Mouse (Mus musculus) spleen, adult 2 months (tissue): Measurements from ENCODE around the gene H6pd. TPM values are rescaled to one million over a fixed set of nuclear protein-coding genes. Genes with fewer than 3 reads are reported as not detected.

Experiments
- DNase-seq, 2 experiments: peaks; one replicate each; pipeline versions ENCODE4 v3.0.0 to v3.0.0-alpha.2; 2012 to 2021; ENCODE audit warnings: low spot score in 2 of 2, low read depth in 1 of 2
- H3K27ac ChIP-seq: fragments of 200-500 bp; 2 replicates; pipeline ENCODE4 v1.5.1; 2012; ENCODE audit warnings: low read length, inconsistent platforms; ENCODE audit not compliant: insufficient read depth
- H3K27me3 ChIP-seq: fragments of 200-500 bp; 2 replicates; pipeline ENCODE4 v1.6.1; 2012; ENCODE audit warnings: mild to moderate bottlenecking, moderate library complexity, low read length, inconsistent platforms; ENCODE audit not compliant: control insufficient read depth, insufficient read depth
- H3K36me3 ChIP-seq: fragments of 200-500 bp; 2 replicates; pipeline ENCODE4 v1.6.1; 2012; ENCODE audit warnings: mild to moderate bottlenecking, low read length, inconsistent platforms; ENCODE audit not compliant: control insufficient read depth, insufficient read depth
- H3K4me1 ChIP-seq: fragments of 200-500 bp; 2 replicates; pipeline ENCODE4 v1.6.1; 2011; ENCODE audit warnings: inconsistent platforms; ENCODE audit not compliant: control insufficient read depth, insufficient read depth, insufficient read length
- H3K4me3 ChIP-seq: fragments of 200-500 bp; 2 replicates; pipeline ENCODE4 v1.5.1; 2011; ENCODE audit warnings: mild to moderate bottlenecking, inconsistent platforms; ENCODE audit not compliant: insufficient read depth, insufficient read length; ENCODE audit errors: extremely low read depth
- CTCF ChIP-seq: fragments of 200-500 bp; IDR thresholded peaks from 2 replicates; pipeline ENCODE4 v1.5.1; 2011; ENCODE audit warnings: mild to moderate bottlenecking, inconsistent platforms; ENCODE audit not compliant: insufficient read depth, insufficient read length, insufficient replicate concordance; ENCODE audit errors: extremely low read depth
- POLR2A ChIP-seq: fragments of 200-500 bp; IDR thresholded peaks from 2 replicates; pipeline ENCODE4 v1.6.1; 2011; ENCODE audit warnings: low read depth, low read length, inconsistent platforms
- WGBS: fragments of 180-500 bp; shearing (Covaris S2); methylation state at CpG from one replicate; pipeline ENCODE4 v1.1.7; 2018; 5-methylcytosine and 5-hydroxymethylcytosine counted together
- polyA plus RNA-seq: library from polyadenylated mRNA; depleted of rRNA; stranded (reverse); fragments of >200 nt; gene quantifications from 2 replicates; pipeline ENCODE4 v1.2.3, GENCODE M21; 2012

Gene H6pd
- polyA plus RNA-seq, 1 experiment = 36.1 TPM

DNA sequence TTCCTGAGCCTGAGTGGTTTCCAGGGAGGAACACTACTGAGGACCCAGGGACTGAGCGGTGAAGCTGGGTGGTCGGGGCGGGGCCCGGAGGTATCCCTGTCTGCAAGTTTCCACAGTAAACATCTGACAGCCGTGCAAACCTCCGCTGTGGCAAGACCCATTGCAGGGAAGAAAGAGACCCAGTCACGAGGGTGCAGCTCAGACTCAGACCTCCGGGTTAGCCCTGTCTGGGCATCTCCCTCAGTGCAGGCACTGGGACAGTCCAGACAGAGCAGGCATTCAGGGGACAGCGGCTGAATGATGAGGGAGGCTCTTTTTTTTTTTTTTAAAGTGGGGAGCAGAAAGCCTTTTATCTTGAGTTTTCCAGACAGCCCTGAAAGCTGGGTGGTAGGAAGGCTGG lies 63.6 kb downstream of the H6pd start:
- no peaks in the 10 kb centered on the region for H3K36me3 ChIP-seq
- no peak overlapping the region for H3K4me3 ChIP-seq
- no peak for DNase-seq
- TF ChIP-seq POLR2A (no peak), CTCF (no peak)
- no peak overlapping the region for H3K27ac ChIP-seq
- H3K27me3 ChIP-seq = no peaks in the 10 kb centered on the region
- H3K4me1 ChIP-seq = no peaks in the 10 kb centered on the region
- 80% methylated on average over 9 of the region's 9 CpGs for WGBS

DNA sequence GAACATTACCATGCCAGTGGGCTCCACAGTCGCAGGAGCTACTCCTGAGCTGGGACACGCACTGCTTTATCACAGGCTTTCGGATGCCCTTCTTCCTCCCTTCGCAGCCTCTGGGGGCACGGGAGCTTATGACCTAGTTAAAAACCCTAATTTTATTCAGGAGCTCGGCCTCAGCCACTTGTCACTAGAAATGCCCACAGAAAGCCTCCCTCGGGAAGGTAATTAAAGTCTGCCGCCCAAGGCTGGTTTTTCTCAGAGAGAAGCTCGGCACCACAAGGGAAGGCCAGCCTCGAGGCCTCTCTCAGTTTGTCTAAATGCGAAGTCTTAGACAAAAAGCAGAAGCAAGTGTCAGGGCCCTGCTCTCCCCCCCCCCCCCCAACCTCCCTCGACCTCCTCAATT lies 64.6 kb downstream of the H6pd start:
- 42% methylated on average over 12 of the region's 12 CpGs for WGBS
- H3K27me3 ChIP-seq = no peaks in the 10 kb centered on the region
- no peak for DNase-seq
- no peak overlapping the region for H3K27ac ChIP-seq
- H3K36me3 ChIP-seq = no peaks in the 10 kb centered on the region
- no peak overlapping the region for H3K4me3 ChIP-seq
- no peaks in the 10 kb centered on the region for H3K4me1 ChIP-seq
- TF ChIP-seq POLR2A (no peak), CTCF (no peak)

DNA sequence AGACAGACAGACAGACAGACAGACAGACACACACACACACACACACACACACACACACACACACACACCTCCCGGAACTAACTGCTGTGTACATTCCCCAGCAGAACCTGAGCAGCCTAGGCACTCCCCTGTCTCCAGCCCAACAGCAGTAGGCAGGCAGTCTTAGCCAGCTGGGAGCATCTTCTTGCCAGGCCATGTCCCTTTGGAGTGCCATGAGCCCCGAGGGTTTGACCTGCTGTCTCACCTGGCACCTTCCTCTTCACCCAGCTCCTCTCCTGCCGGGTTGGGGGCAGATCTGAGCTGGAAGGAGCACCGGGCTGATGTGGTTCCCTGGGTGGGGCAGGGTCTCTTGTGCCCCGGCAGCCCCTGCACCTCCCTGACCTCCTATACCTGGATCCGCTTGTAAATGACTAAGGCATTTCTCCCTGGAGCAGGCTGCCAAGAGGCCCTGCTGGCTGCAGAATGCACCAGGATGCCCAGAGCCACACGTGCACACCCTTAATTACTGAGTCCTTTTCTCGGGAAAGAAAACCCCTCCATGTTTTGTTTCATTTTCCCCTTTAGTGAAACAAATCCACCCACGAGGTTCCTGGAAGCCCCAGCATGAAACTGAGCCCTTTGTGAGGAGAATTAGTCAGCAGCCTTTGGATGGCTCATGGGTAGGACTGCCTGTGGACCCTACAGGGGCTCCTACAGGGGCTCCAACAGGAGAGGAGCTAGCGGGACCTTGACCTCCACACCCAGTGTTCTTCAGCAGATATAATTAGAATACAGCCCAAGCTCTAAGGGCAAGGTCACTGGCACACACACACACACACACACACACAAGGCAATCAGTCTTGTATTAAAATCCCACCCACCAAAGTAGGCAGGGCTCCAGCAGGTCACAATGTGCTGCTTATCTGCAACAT lies 65.7 kb downstream of the H6pd start:
- WGBS = 69% methylated on average over 10 of the region's 10 CpGs
- no peak for DNase-seq
- Histone ChIP-seq H3K4me1 (no peaks in the 10 kb centered on the region), H3K36me3 (no peaks in the 10 kb centered on the region), H3K27ac (no peak overlapping the region), H3K4me3 (no peak overlapping the region), H3K27me3 (no peaks in the 10 kb centered on the region)
- TF ChIP-seq POLR2A = no peak
- no peak for TF ChIP-seq CTCF

DNA sequence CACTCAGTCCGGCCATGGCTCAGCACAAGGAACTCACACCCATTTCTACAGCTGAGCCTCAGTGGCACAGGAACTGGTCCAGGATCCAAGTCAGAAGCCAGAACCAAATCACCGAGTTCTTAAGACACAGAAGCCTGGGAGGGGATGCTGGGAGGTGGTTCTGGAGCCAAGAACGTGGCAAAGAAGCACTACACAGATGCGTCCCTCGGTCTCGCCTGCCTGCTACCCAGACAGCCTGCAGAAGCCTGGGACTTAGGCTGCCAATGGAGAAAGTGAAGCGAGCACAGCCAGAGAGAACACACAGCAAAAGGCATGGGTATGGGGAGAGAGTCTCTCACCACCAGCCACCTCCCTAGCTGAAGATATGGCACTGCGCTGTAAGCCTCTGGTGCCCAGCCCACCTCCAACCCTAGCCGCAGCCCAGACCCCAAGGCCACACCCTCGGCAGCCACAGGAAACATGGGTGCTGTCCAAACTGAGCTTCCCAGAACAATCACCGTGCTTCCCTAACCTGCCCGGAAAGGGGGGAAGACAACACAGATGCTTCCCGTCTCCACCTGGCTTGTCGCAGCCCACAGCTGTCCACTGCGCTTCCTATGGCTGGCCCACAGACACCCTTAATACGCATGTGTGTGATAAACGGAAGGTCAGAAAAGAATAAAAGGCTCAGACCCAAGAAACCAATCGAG lies 67.6 kb downstream of the H6pd start:
- TF ChIP-seq CTCF = no peak
- no peak for TF ChIP-seq POLR2A

DNA sequence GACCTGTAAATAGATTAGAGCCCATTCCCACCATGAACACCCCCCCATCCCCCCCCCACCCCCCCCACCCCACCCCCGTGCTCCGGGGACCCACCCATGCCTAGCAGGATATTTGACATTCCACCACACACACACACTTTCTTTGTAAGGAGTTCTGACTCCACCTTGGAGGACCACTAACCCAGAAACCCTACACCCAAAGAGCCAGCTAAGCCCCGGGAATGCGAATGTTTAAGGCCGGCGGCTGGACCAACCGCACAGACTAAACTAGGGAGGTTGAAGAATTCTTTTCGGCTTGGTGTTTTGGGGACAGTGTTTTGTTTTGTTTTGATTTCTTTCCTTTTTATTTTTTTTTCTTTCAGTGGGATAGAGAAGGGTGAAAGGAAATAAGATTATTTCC lies 70.1 kb downstream of the H6pd start:
- 84% methylated on average over 8 of the region's 8 CpGs for WGBS
- Histone ChIP-seq H3K27me3 (no peaks in the 10 kb centered on the region), H3K36me3 (no peaks in the 10 kb centered on the region), H3K4me1 (no peaks in the 10 kb centered on the region), H3K27ac (no peak overlapping the region), H3K4me3 (no peak overlapping the region)
- no peak for DNase-seq
- no peak for TF ChIP-seq POLR2A
- TF ChIP-seq CTCF = no peak

More for the DNA sequence above, 67.6 kb downstream of the H6pd start:
- Histone ChIP-seq H3K27ac (no peak overlapping the region), H3K36me3 (no peaks in the 10 kb centered on the region), H3K4me3 (no peak overlapping the region), H3K4me1 (no peaks in the 10 kb centered on the region), H3K27me3 (no peaks in the 10 kb centered on the region)
- no peak for DNase-seq
- WGBS = 43% methylated on average over 18 of the region's 18 CpGs

DNA sequence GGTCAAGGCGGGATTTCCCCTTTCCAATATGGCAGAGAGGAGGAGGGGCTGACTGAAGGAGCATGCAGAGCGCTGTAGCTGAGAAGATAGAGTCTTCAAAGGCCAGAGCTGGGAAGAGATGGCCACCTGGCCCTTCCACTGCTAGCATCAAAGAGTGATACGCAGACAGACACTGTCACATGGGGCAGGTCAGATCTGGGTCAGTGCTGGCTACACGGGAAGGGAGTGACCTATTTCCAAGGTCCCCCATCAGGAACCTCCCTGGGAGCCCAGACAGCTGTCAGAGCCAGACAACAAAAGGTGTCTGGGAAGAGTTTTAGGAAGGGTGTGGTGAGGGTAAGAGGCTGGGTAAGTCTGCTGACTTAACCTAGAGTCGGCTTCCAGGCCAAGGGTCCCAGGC lies 71.9 kb downstream of the H6pd start:
- Histone ChIP-seq H3K36me3 (no peaks in the 10 kb centered on the region), H3K4me3 (no peak overlapping the region), H3K4me1 (no peaks in the 10 kb centered on the region), H3K27me3 (no peaks in the 10 kb centered on the region), H3K27ac (no peak overlapping the region)
- DNase-seq = no peak
- WGBS = 75% methylated on average over 5 of the region's 5 CpGs
- no peak for TF ChIP-seq POLR2A
- TF ChIP-seq CTCF = no peak

DNA sequence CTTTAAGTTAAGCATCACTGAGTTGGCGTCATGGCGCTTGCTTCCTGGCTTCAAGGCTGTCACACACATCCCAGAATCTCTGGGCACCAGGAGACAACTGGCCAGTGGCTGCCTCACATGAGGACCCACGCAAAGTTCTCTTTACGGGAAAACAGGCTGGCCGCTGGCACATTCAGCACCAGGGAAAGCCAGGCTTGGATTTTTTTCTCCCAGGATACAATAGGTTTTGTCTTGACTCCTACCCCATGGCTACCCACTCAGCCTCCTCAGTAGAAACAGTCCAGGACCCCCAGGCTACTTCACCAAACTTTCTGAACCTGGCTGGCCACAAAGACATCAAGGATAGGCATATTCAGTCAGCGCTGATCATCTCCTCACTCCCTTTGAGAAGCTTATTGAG lies 73.4 kb downstream of the H6pd start:
- no peaks in the 10 kb centered on the region for H3K4me1 ChIP-seq
- no peak overlapping the region for H3K4me3 ChIP-seq
- no peak overlapping the region for H3K27ac ChIP-seq
- no peaks in the 10 kb centered on the region for H3K36me3 ChIP-seq
- WGBS = 86% methylated on average over 6 of the region's 6 CpGs
- DNase-seq = no peak
- TF ChIP-seq CTCF (no peak), POLR2A (no peak)
- H3K27me3 ChIP-seq = no peaks in the 10 kb centered on the region
